Mouse (Mus musculus) midbrain, embryonic 15.5 days (tissue): ENCODE data around the gene Sfxn5. TPM values are rescaled to one million over a fixed set of nuclear protein-coding genes. Genes with fewer than 3 reads are reported as not detected.
A peak's percentile ranks its signal among the peaks of the same experiment; 100 is the strongest.

Experiments
- ATAC-seq: fragments of 200-750 bp; cut with Nextera tagmentation; replicated peaks from 2 replicates; pipeline ENCODE4 v1.8.0; 2017; ENCODE audit warnings: moderate TSS enrichment
- H3K27ac ChIP-seq: fragments of 300-500 bp; sonication (generic); 2 replicates; pipeline ENCODE4 v1.5.1; 2015; ENCODE audit warnings: mild to moderate bottlenecking, inconsistent platforms
- H3K27me3 ChIP-seq: fragments of 300-500 bp; sonication (generic); replicated peaks from 2 replicates; pipeline ENCODE4 v1.6.1; 2015; ENCODE audit warnings: inconsistent platforms
- H3K36me3 ChIP-seq: fragments of 300-500 bp; sonication (generic); replicated peaks from 2 replicates; pipeline ENCODE4 v1.6.1; 2015; ENCODE audit warnings: inconsistent platforms
- H3K4me1 ChIP-seq: fragments of 300-500 bp; sonication (generic); 2 replicates; pipeline ENCODE4 v1.6.1; 2015; ENCODE audit warnings: inconsistent platforms
- H3K4me2 ChIP-seq: fragments of 300-500 bp; sonication (generic); 2 replicates; pipeline ENCODE4 v1.6.1; 2015; ENCODE audit warnings: inconsistent platforms, mild to moderate bottlenecking, moderate library complexity
- H3K4me3 ChIP-seq: fragments of 300-500 bp; sonication (generic); 2 replicates; pipeline ENCODE4 v1.5.1; 2015; ENCODE audit warnings: mild to moderate bottlenecking, inconsistent platforms
- H3K9ac ChIP-seq: fragments of 300-500 bp; sonication (generic); 2 replicates; pipeline ENCODE4 v1.6.1; 2015; ENCODE audit warnings: mild to moderate bottlenecking, inconsistent platforms
- H3K9me3 ChIP-seq: fragments of 300-500 bp; sonication (generic); 2 replicates; pipeline ENCODE4 v1.6.1; 2016; ENCODE audit warnings: inconsistent platforms
- WGBS: fragments of 180-500 bp; shearing (Covaris S2); methylation state at CpG from one replicate; pipeline ENCODE4 v1.1.7; 2015; ENCODE audit warnings: mixed read lengths; 5-methylcytosine and 5-hydroxymethylcytosine counted together
- polyA plus RNA-seq: library from polyadenylated mRNA; unstranded; fragments of >200 nt; fragmentation: Nextera tagmentation; extraction: Ambion mirVana; gene quantifications from 2 replicates; pipeline ENCODE4 v1.2.1, GENCODE M21; 2015

Sfxn5 gene
- polyA plus RNA-seq, 1 experiment from 2014 or later: 26.0 TPM

- ATAC-seq: no peak
- 61% methylated on average over 4 of the region's 4 CpGs for WGBS
- Histone ChIP-seq H3K4me2 (no peak overlapping the region), H3K9ac (no peak overlapping the region), H3K27ac (no peak overlapping the region), H3K27me3 (no peaks in the 10 kb centered on the region), H3K4me1 (no peaks in the 10 kb centered on the region), H3K9me3 (no peaks in the 10 kb centered on the region), H3K36me3 (no peaks in the 10 kb centered on the region), H3K4me3 (no peak overlapping the region)
Measured at GRCm38 (mm10) chr6:85218251-85218650, 115.0 kb downstream of the Sfxn5 start.

GRCm38 (mm10) chr6:85210686-85211085 lies 122.5 kb downstream of the Sfxn5 start:
- Histone ChIP-seq H3K9ac (no peak overlapping the region), H3K4me3 (no peak overlapping the region), H3K4me2 (no peak overlapping the region), H3K27me3 (no peaks in the 10 kb centered on the region), H3K36me3 (no peaks in the 10 kb centered on the region), H3K9me3 (no peaks in the 10 kb centered on the region), H3K27ac (no peak overlapping the region), H3K4me1 (no peaks in the 10 kb centered on the region)
- no peak for ATAC-seq
- 55% methylated on average over 1 of the region's 1 CpGs for WGBS

GRCm38 (mm10) chr6:85209226-85209967 lies 123.8 kb downstream of the Sfxn5 start:
- no peak for ATAC-seq
- H3K4me1 ChIP-seq: no peaks in the 10 kb centered on the region

GRCm38 (mm10) chr6:85207345-85207744 lies 125.9 kb downstream of the Sfxn5 start:
- no peak overlapping the region for H3K4me3 ChIP-seq
- WGBS: 71% methylated on average over 5 of the region's 5 CpGs
- no peak overlapping the region for H3K9ac ChIP-seq
- H3K4me2 ChIP-seq: no peak overlapping the region
- H3K36me3 ChIP-seq: no peaks in the 10 kb centered on the region
- H3K27ac ChIP-seq: no peak overlapping the region
- H3K4me1 ChIP-seq: no peaks in the 10 kb centered on the region
- ATAC-seq: no peak
- H3K27me3 ChIP-seq: 0 out of 2 replicates have a peak, but pooled peaks cover 6% of the 10 kb centered on the region
- H3K9me3 ChIP-seq: no peaks in the 10 kb centered on the region

More at GRCm38 (mm10) chr6:85209226-85209967, 123.8 kb downstream of the Sfxn5 start:
- H3K27me3 ChIP-seq: 0 out of 2 replicates have a peak, but pooled peaks cover 4% of the 10 kb centered on the region
- no peak overlapping the region for H3K4me3 ChIP-seq
- H3K27ac ChIP-seq: no peak overlapping the region
- H3K9me3 ChIP-seq: no peaks in the 10 kb centered on the region
- no peaks in the 10 kb centered on the region for H3K36me3 ChIP-seq
- WGBS: 82% methylated on average over 9 of the region's 9 CpGs
- H3K9ac ChIP-seq: no peak overlapping the region
- no peak overlapping the region for H3K4me2 ChIP-seq

- 55% methylated on average over 15 of the region's 15 CpGs for WGBS
- 0 out of 2 replicates have a peak, but pooled peaks cover 6% of the 10 kb centered on the region for H3K27me3 ChIP-seq
- H3K4me1 ChIP-seq: no peaks in the 10 kb centered on the region
- H3K36me3 ChIP-seq: no peaks in the 10 kb centered on the region
- no peak overlapping the region for H3K4me3 ChIP-seq
- ATAC-seq: no peak
- no peak overlapping the region for H3K27ac ChIP-seq
- no peak overlapping the region for H3K4me2 ChIP-seq
- no peak overlapping the region for H3K9ac ChIP-seq
- H3K9me3 ChIP-seq: no peaks in the 10 kb centered on the region
Measured at GRCm38 (mm10) chr6:85206939-85207285, 126.3 kb downstream of the Sfxn5 start.

- Histone ChIP-seq H3K9ac (no peak overlapping the region), H3K4me1 (no peaks in the 10 kb centered on the region), H3K4me2 (no peak overlapping the region), H3K4me3 (no peak overlapping the region), H3K27ac (no peak overlapping the region), H3K9me3 (no peaks in the 10 kb centered on the region), H3K36me3 (no peaks in the 10 kb centered on the region), H3K27me3 (0 out of 2 replicates have a peak, but pooled peaks cover 6% of the 10 kb centered on the region)
- no peak for ATAC-seq
- WGBS: 32% methylated on average over 16 of the region's 16 CpGs
Measured at GRCm38 (mm10) chr6:85206182-85206938, 126.9 kb downstream of the Sfxn5 start.

GRCm38 (mm10) chr6:85197951-85198350 lies 135.3 kb downstream of the Sfxn5 start:
- H3K4me1 ChIP-seq: peaks cover 7% of the 10 kb centered on the region
- no peaks in the 10 kb centered on the region for H3K36me3 ChIP-seq
- no peak overlapping the region for H3K27ac ChIP-seq
- 79% methylated on average over 2 of the region's 2 CpGs for WGBS
- no peak overlapping the region for H3K4me3 ChIP-seq
- no peak for ATAC-seq
- H3K27me3 ChIP-seq: peaks cover 40% of the 10 kb centered on the region
- H3K4me2 ChIP-seq: no peak overlapping the region
- no peak overlapping the region for H3K9ac ChIP-seq
- H3K9me3 ChIP-seq: no peaks in the 10 kb centered on the region

- Histone ChIP-seq H3K4me1 (peaks cover 21% of the 10 kb centered on the region), H3K4me2 (peak overlapping the region; percentile 24), H3K27me3 (peaks cover 69% of the 10 kb centered on the region), H3K9me3 (no peaks in the 10 kb centered on the region), H3K27ac (no peak overlapping the region), H3K4me3 (no peak overlapping the region), H3K9ac (no peak overlapping the region), H3K36me3 (no peaks in the 10 kb centered on the region)
- ATAC-seq: no peak
- WGBS: 3% methylated on average over 29 of the region's 29 CpGs
Measured at GRCm38 (mm10) chr6:85193381-85194318, 139.6 kb downstream of the Sfxn5 start.

- Histone ChIP-seq H3K9ac (no peak overlapping the region), H3K27me3 (peaks cover 70% of the 10 kb centered on the region), H3K4me3 (no peak overlapping the region), H3K27ac (no peak overlapping the region), H3K4me1 (peaks cover 38% of the 10 kb centered on the region), H3K4me2 (no peak overlapping the region), H3K9me3 (no peaks in the 10 kb centered on the region), H3K36me3 (no peaks in the 10 kb centered on the region)
- 21% methylated on average over 9 of the region's 9 CpGs for WGBS
- no peak for ATAC-seq
Measured at GRCm38 (mm10) chr6:85191751-85192440, 141.3 kb downstream of the Sfxn5 start.

GRCm38 (mm10) chr6:85190671-85191070 lies 142.6 kb downstream of the Sfxn5 start:
- no peak overlapping the region for H3K27ac ChIP-seq
- peak overlapping the region; percentile 40 for H3K4me2 ChIP-seq
- peak overlapping the region; percentile 25 for H3K4me3 ChIP-seq
- H3K36me3 ChIP-seq: no peaks in the 10 kb centered on the region
- H3K4me1 ChIP-seq: peaks cover 50% of the 10 kb centered on the region
- H3K9ac ChIP-seq: no peak overlapping the region
- no peak for ATAC-seq
- no peaks in the 10 kb centered on the region for H3K9me3 ChIP-seq
- WGBS: 2% methylated on average over 13 of the region's 13 CpGs
- peaks cover 71% of the 10 kb centered on the region for H3K27me3 ChIP-seq

GRCm38 (mm10) chr6:85189911-85190591 lies 143.2 kb downstream of the Sfxn5 start:
- under 1% methylated on average over 52 of the region's 52 CpGs for WGBS
- H3K27ac ChIP-seq: no peak overlapping the region
- no peaks in the 10 kb centered on the region for H3K9me3 ChIP-seq
- H3K4me1 ChIP-seq: peaks cover 50% of the 10 kb centered on the region
- no peak for ATAC-seq
- H3K4me2 ChIP-seq: peak overlapping the region; percentile 40
- peak overlapping the region; percentile 25 for H3K4me3 ChIP-seq
- peaks cover 72% of the 10 kb centered on the region for H3K27me3 ChIP-seq
- H3K9ac ChIP-seq: no peak overlapping the region
- H3K36me3 ChIP-seq: no peaks in the 10 kb centered on the region
